Mouse (Mus musculus) neutrophil, adult 5-6 weeks (primary cell): ENCODE results near the gene Gstk1. TPM values are rescaled to one million over a fixed set of nuclear protein-coding genes. Genes with fewer than 3 reads are reported as not detected.
A peak's percentile ranks its signal among the peaks of the same experiment; 100 is the strongest.

ENCODE experiments used
- ATAC-seq: fragments of 151-379, 151-347 bp; 2 replicates; pipeline ENCODE4 v1.8.0; 2017; ENCODE audit warnings: mild to moderate bottlenecking, moderate TSS enrichment; ENCODE audit not compliant: insufficient number of reproducible peaks, poor library complexity, low FRiP score, severe bottlenecking; ENCODE audit errors: extremely low read depth
- total RNA-seq: library from RNA; stranded (forward); fragments of 200-1000 nt; gene quantifications from 2 replicates; pipeline ENCODE4 v1.2.3, GENCODE M21; 2017

Gstk1 gene
- total RNA-seq: 3.9 and 4.2 TPM in 2 replicates

- peak; percentile 99 for ATAC-seq
Observed at GRCm38 (mm10) chr6:42245711-42246353, at the start of gene Gstk1. Gene Gstk1 (plus strand): TSS chr6:42245935.

GRCm38 (mm10) chr6:42197710-42198109 is 48.0 kb upstream of the Gstk1 start:
- no peak for ATAC-seq

- no peak for ATAC-seq
Observed at GRCm38 (mm10) chr6:42199498-42199897, 46.2 kb upstream of the Gstk1 start.

- no peak for ATAC-seq
Observed at GRCm38 (mm10) chr6:42215028-42215427, 30.7 kb upstream of the Gstk1 start, which contains the start of gene Tas2r144. Gene Tas2r144 (plus strand): TSS chr6:42215328.

- ATAC-seq: no peak
Observed at GRCm38 (mm10) chr6:42222286-42222685, 23.4 kb upstream of the Gstk1 start.

GRCm38 (mm10) chr6:42225046-42225445 is 20.7 kb upstream of the Gstk1 start:
- ATAC-seq: no peak

- ATAC-seq: peak; percentile 82; the same call in 1 of the 2 replicates
Observed at GRCm38 (mm10) chr6:42227240-42228101, 18.3 kb upstream of the Gstk1 start.

- ATAC-seq: no peak
Observed at GRCm38 (mm10) chr6:42229610-42230009, 16.1 kb upstream of the Gstk1 start.

GRCm38 (mm10) chr6:42231191-42231590 is 14.5 kb upstream of the Gstk1 start:
- no peak for ATAC-seq

GRCm38 (mm10) chr6:42237276-42237805 is 8.4 kb upstream of the Gstk1 start:
- no peak for ATAC-seq

GRCm38 (mm10) chr6:42241311-42242045 is 4.3 kb upstream of the Gstk1 start:
- ATAC-seq: no peak

GRCm38 (mm10) chr6:42247173-42247572 is 1.4 kb downstream of the Gstk1 start:
- no peak for ATAC-seq

- ATAC-seq: no peak
Observed at GRCm38 (mm10) chr6:42247981-42248380, 2.2 kb downstream of the Gstk1 start.

- no peak for ATAC-seq
Observed at GRCm38 (mm10) chr6:42251791-42252190, 6.1 kb downstream of the Gstk1 start.

- ATAC-seq: no peak
Observed at GRCm38 (mm10) chr6:42253103-42253502, 7.4 kb downstream of the Gstk1 start.

GRCm38 (mm10) chr6:42257303-42257863 is 11.6 kb downstream of the Gstk1 start:
- peak; percentile 91 for ATAC-seq

- no peak for ATAC-seq
Observed at GRCm38 (mm10) chr6:42260430-42260829, 14.7 kb downstream of the Gstk1 start.

GRCm38 (mm10) chr6:42261524-42262170 is 15.9 kb downstream of the Gstk1 start, which contains the start of gene Tmem139:
Gene Tmem139 (plus strand): TSS chr6:42261970.
- no peak for ATAC-seq
